Mouse (Mus musculus): ENCODE results near the gene Mink1. TPM values are rescaled to one million over a fixed set of nuclear protein-coding genes. Genes with fewer than 3 reads are reported as not detected.

Mink1 gene
- total RNA-seq, 1 experiment: 23.0 TPM

DNA sequence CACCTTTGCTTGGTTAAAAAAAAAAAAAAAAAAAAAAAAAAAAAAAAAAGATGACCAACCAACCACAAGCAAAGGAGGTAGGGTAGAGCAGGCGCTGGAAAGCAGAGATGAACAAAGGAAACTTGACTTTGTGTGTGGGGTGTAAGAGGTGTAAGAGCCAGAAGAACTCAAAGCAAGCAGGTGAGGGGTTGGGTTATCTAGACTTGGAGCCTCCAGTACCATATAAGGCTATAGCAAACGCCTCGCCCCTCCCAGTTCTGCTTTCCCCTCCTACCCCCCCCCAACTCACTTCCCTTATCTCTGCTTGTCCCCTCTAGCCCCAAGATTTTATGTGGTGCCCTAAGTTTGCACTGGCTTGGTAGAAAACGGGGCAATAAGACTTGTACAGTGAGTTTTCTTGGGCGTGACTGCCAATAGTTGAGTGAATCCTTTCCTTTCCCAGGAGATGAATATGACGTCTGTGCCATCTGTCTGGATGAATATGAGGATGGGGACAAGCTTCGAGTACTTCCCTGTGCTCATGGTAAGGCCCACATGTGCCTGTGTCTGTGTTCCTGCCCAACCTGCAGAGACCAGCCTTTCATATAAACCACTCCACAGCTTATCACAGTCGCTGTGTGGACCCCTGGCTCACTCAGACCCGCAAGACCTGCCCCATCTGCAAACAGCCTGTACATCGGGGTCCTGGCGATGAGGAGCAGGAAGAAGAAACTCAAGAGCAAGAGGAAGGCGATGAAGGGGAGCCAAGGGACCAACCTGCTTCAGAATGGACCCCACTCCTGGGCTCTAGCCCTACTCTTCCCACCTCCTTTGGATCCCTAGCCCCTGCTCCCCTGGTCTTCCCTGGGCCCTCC, 87.9 kb downstream of the Mink1 start:
- DNase-seq (ENCODE audit: low read depth, low spot score): no peak
- H3K36me3 ChIP-seq (ENCODE audit: control insufficient read depth, insufficient read depth, low read length, poor library complexity, severe bottlenecking): peaks cover 48% of the 10 kb centered on the region

DNA sequence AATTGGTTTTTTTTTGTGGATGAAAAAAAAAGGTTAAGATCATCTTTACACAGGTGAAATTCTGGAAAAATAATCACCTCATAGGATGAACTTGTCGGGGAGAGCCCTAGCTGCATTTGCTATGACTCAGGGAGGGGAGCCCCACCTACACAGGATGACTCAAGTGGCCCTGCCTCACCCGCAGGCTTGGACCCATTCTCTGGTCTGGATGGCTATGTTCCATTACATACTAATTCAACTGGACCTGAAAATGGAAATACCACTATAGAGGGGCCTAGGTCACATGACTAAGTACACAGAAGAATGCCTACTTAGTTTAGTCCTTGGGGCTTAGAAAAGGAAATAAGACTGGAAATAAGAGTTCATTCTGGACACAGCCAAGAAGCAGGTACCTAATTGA, 88.7 kb downstream of the Mink1 start:
- Histone ChIP-seq H3K27ac (ENCODE audit: insufficient read depth, low read depth, low read length, poor library complexity, severe bottlenecking) (no peak overlapping the region), H3K36me3 (ENCODE audit: control insufficient read depth, insufficient read depth, low read length, poor library complexity, severe bottlenecking) (peaks cover 44% of the 10 kb centered on the region), H3K4me1 (ENCODE audit: control insufficient read depth in 2 of 2, insufficient read depth in 2 of 2, low read length in 2 of 2, poor library complexity in 1 of 2) (peaks cover 0 to 2% of the 10 kb centered on the region in 2 experiments; a peak in 1 of 4 replicates), H3K9ac (ENCODE audit: insufficient read depth, low read depth, low read length, poor library complexity, severe bottlenecking) (no peak overlapping the region), H3K9me3 (ENCODE audit: control insufficient read depth, insufficient read depth, low read depth, low read length) (no peaks in the 10 kb centered on the region), H3K4me3 (ENCODE audit: insufficient read depth in 1 of 2, low read depth in 1 of 2, low read length in 2 of 2, poor library complexity in 1 of 2, severe bottlenecking in 1 of 2) (no peak overlapping the region)
- no peak for DNase-seq (ENCODE audit: low read depth, low spot score)
- TF ChIP-seq MAFK (IDR thresholded peaks at IDR 0.05; ENCODE audit: insufficient read depth, low read depth, low read length) (no peak), HCFC1 (IDR thresholded peaks at IDR 0.05; ENCODE audit: borderline replicate concordance, insufficient read depth, low read length) (no peak), ZC3H11A (IDR thresholded peaks at IDR 0.05; ENCODE audit: borderline replicate concordance, low read depth, low read length) (no peak), CHD2 (IDR thresholded peaks at IDR 0.05; ENCODE audit: low read depth, low read length) (no peak), ZNF384 (IDR thresholded peaks at IDR 0.05; ENCODE audit: low read depth, low read length) (no peak)
- in situ Hi-C loops (cut with MboI; ENCODE audit: low sequenced_read_pairs in 2 of 2, unreplicated experiment in 2 of 2): no loop called here

More for the DNA sequence above, 87.9 kb downstream of the Mink1 start:
- in situ Hi-C loops (cut with MboI; ENCODE audit: low sequenced_read_pairs in 2 of 2, unreplicated experiment in 2 of 2): no loop called here
- H3K4me1 ChIP-seq (ENCODE audit: control insufficient read depth in 2 of 2, insufficient read depth in 2 of 2, low read length in 2 of 2, poor library complexity in 1 of 2): peaks cover 0 to 5% of the 10 kb centered on the region in 2 experiments; a peak in 2 of 4 replicates
- H3K9ac ChIP-seq (ENCODE audit: insufficient read depth, low read depth, low read length, poor library complexity, severe bottlenecking): no peak overlapping the region
- H3K27ac ChIP-seq (ENCODE audit: insufficient read depth, low read depth, low read length, poor library complexity, severe bottlenecking): no peak overlapping the region; the same call in 1 of the 2 replicates
- no peak overlapping the region for H3K4me3 ChIP-seq (ENCODE audit: insufficient read depth in 1 of 2, low read depth in 1 of 2, low read length in 2 of 2, poor library complexity in 1 of 2, severe bottlenecking in 1 of 2)
- H3K9me3 ChIP-seq (ENCODE audit: control insufficient read depth, insufficient read depth, low read depth, low read length): no peaks in the 10 kb centered on the region
- TF ChIP-seq ZNF384 (IDR thresholded peaks at IDR 0.05; ENCODE audit: low read depth, low read length) (peak; percentile 88), MAFK (IDR thresholded peaks at IDR 0.05; ENCODE audit: insufficient read depth, low read depth, low read length) (no peak)

DNA sequence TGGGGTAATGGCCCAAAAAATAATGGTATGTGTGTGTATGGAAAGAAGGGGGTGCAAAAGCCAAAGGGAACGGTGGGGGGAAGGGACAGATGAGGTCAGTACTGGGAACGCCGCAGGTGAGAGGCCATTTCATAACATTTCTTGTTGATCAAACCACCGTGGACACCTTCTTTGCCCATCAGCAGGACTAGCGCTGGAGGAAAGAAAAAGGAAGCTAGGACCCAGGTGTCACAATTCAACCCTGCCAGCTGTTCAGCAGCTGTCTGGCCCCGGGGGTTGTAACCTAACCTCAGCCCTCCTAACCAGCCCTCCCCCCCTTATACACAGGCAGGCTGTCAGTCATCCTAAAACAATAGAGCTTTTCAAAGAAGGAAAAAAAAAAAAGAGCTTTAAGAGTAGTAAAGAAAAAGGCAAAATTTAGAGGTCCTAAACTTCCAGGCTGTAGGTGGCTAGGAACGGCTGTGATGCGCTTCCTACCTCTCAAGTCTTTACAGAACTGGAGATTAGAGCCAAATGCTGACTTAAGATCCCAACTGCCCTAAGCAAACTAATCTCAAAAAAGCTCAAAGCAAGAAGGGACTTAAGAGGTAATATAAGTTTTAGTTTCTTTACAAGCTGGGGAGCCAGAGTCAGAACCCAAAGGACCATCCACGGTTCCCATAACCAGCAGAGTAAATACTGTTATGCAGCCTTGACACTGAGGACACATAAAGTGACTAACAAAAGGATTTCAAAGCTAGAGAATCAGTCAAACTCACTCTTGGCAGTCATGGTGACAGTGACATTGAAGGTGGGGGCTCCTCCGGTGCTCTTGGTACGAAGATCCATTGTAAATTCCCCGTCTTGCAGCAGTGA, 89.6 kb downstream of the Mink1 start:
- Histone ChIP-seq H3K36me3 (ENCODE audit: control insufficient read depth, insufficient read depth, low read length, poor library complexity, severe bottlenecking) (peaks cover 44% of the 10 kb centered on the region), H3K4me1 (ENCODE audit: control insufficient read depth in 2 of 2, insufficient read depth in 2 of 2, low read length in 2 of 2, poor library complexity in 1 of 2) (peaks cover 2 to 8% of the 10 kb centered on the region in 2 experiments; a peak in 2 of 4 replicates), H3K27ac (ENCODE audit: insufficient read depth, low read depth, low read length, poor library complexity, severe bottlenecking) (no peak overlapping the region), H3K9me3 (ENCODE audit: control insufficient read depth, insufficient read depth, low read depth, low read length) (no peaks in the 10 kb centered on the region), H3K9ac (ENCODE audit: insufficient read depth, low read depth, low read length, poor library complexity, severe bottlenecking) (peak overlapping the region; percentile 17; the same call in 1 of the 2 replicates), H3K4me3 (ENCODE audit: insufficient read depth in 1 of 2, low read depth in 1 of 2, low read length in 2 of 2, poor library complexity in 1 of 2, severe bottlenecking in 1 of 2) (peak overlapping the region; percentile 89 to 98)
- DNase-seq (ENCODE audit: low read depth, low spot score): no peak
- in situ Hi-C loops (cut with MboI; ENCODE audit: low sequenced_read_pairs in 2 of 2, unreplicated experiment in 2 of 2): no loop called here
- TF ChIP-seq ZC3H11A (IDR thresholded peaks at IDR 0.05; ENCODE audit: borderline replicate concordance, low read depth, low read length) (no peak), CHD2 (IDR thresholded peaks at IDR 0.05; ENCODE audit: low read depth, low read length) (peak; percentile 51; the same call in 1 of the 2 replicates)

- in situ Hi-C loops (cut with MboI; ENCODE audit: low sequenced_read_pairs in 2 of 2, unreplicated experiment in 2 of 2): no loop called here
- H3K9me3 ChIP-seq (ENCODE audit: control insufficient read depth, insufficient read depth, low read depth, low read length): no peaks in the 10 kb centered on the region
- TF ChIP-seq CHD2 (IDR thresholded peaks at IDR 0.05; ENCODE audit: low read depth, low read length): no peak
- TF ChIP-seq MAFK (IDR thresholded peaks at IDR 0.05; ENCODE audit: insufficient read depth, low read depth, low read length): no peak
- no peak for TF ChIP-seq HCFC1 (IDR thresholded peaks at IDR 0.05; ENCODE audit: borderline replicate concordance, insufficient read depth, low read length)
- no peak for TF ChIP-seq ZNF384 (IDR thresholded peaks at IDR 0.05; ENCODE audit: low read depth, low read length)
- TF ChIP-seq ZC3H11A (IDR thresholded peaks at IDR 0.05; ENCODE audit: borderline replicate concordance, low read depth, low read length): no peak
- H3K4me1 ChIP-seq (ENCODE audit: control insufficient read depth in 2 of 2, insufficient read depth in 2 of 2, low read length in 2 of 2, poor library complexity in 1 of 2): peaks cover 5 to 15% of the 10 kb centered on the region in 2 experiments; a peak in 3 of 4 replicates
- peak overlapping the region; percentile 89 to 98 for H3K4me3 ChIP-seq (ENCODE audit: insufficient read depth in 1 of 2, low read depth in 1 of 2, low read length in 2 of 2, poor library complexity in 1 of 2, severe bottlenecking in 1 of 2)
- H3K27ac ChIP-seq (ENCODE audit: insufficient read depth, low read depth, low read length, poor library complexity, severe bottlenecking): peak overlapping the region; percentile 98
- DNase-seq (ENCODE audit: low read depth, low spot score): no peak
- H3K36me3 ChIP-seq (ENCODE audit: control insufficient read depth, insufficient read depth, low read length, poor library complexity, severe bottlenecking): peaks cover 44% of the 10 kb centered on the region
- peak overlapping the region; percentile 99; the same call in 1 of the 2 replicates for H3K9ac ChIP-seq (ENCODE audit: insufficient read depth, low read depth, low read length, poor library complexity, severe bottlenecking)
Observed at GRCm38 (mm10) chr11:70652884-70653344, 90.2 kb downstream of the Mink1 start.

All from ES-E14 (cell line).